Mouse (Mus musculus) heart, adult 2 months (tissue): ENCODE data around the gene Srf. TPM values are rescaled to one million over a fixed set of nuclear protein-coding genes. Genes with fewer than 3 reads are reported as not detected.

ENCODE experiments used
- DNase-seq, 2 experiments: peaks; one replicate each; pipeline ENCODE4 v3.0.0; 2021
- H3K27ac ChIP-seq: fragments of 200-600 bp; 2 replicates; pipeline ENCODE4 v1.8.1; 2022
- H3K27me3 ChIP-seq: fragments of 200-500 bp; 2 replicates; pipeline ENCODE4 v1.6.1; 2012; ENCODE audit warnings: mild to moderate bottlenecking, low read length, inconsistent platforms, mixed read lengths; ENCODE audit not compliant: control insufficient read depth, insufficient read depth
- H3K36me3 ChIP-seq: fragments of 200-500 bp; 2 replicates; pipeline ENCODE4 v1.6.1; 2012; ENCODE audit warnings: low read length, inconsistent platforms; ENCODE audit not compliant: control insufficient read depth, insufficient read depth
- H3K4me1 ChIP-seq: fragments of 200-500 bp; 2 replicates; pipeline ENCODE4 v1.6.1; 2011; ENCODE audit warnings: low read length; ENCODE audit not compliant: control insufficient read depth, insufficient read depth
- H3K4me3 ChIP-seq: fragments of 200-600 bp; 2 replicates; pipeline ENCODE4 v1.8.1; 2022
- H3K79me2 ChIP-seq: fragments of 200-500 bp; replicated peaks from 2 replicates; pipeline ENCODE4 v1.6.1; 2012; ENCODE audit warnings: mild to moderate bottlenecking, inconsistent platforms, low read length, moderate library complexity, mixed read lengths; ENCODE audit not compliant: control insufficient read depth, insufficient read depth
- H3K9ac ChIP-seq: fragments of 200-500 bp; 2 replicates; pipeline ENCODE4 v1.6.1; 2012; ENCODE audit warnings: low read depth, mild to moderate bottlenecking, control low read depth, inconsistent platforms, low read length, mixed read lengths
- CTCF ChIP-seq: fragments of 200-600 bp; IDR thresholded peaks from 2 replicates; pipeline ENCODE4 v1.8.1; 2022; ENCODE audit warnings: antibody characterized with exemption, mild to moderate bottlenecking, moderate library complexity
- EP300 ChIP-seq: fragments of 200-500 bp; IDR thresholded peaks from 2 replicates; pipeline ENCODE4 v1.6.1; 2011; ENCODE audit warnings: low read depth, low read length, control low read depth; ENCODE audit not compliant: insufficient read depth
- POLR2A ChIP-seq: fragments of 200-500 bp; IDR thresholded peaks from 2 replicates; pipeline ENCODE4 v1.6.1; 2011; ENCODE audit warnings: mild to moderate bottlenecking, low read depth, low read length, control low read depth; ENCODE audit not compliant: insufficient read depth
- WGBS: fragments of 180-500 bp; shearing (Covaris S2); methylation state at CpG from one replicate; pipeline ENCODE4 v1.1.7; 2018; 5-methylcytosine and 5-hydroxymethylcytosine counted together
- intact Hi-C: fragments of 180-260 bp; cut with DNase I; formaldehyde crosslinking; loops from one replicate; pipeline ENCODE4 v1.15.1; 2025
- long read RNA-seq: library from polyadenylated mRNA; stranded (forward); transcript quantifications from one replicate; pipeline ENCODE4 v2.0.0, GENCODE M21; 2021
- polyA plus RNA-seq: library from polyadenylated mRNA; depleted of rRNA; stranded (reverse); fragments of >200 nt; gene quantifications from 2 replicates; pipeline ENCODE4 v1.2.3, GENCODE M21; 2012; rRNA removed
- total RNA-seq, 2 experiments: library from RNA; stranded (reverse); gene quantifications; 2 replicates each; pipeline ENCODE4 v1.2.3; 2021

Gene Srf
- total RNA-seq (100 to 1,000 TPM in 1 of 2 experiments, 10 to 100 TPM in 1; 91.5 to 106 TPM), polyA plus RNA-seq (223 and 227 TPM in 2 replicates)
- long read RNA-seq, transcript Srf-201 (7 exons, 2,616 nt): major isoform, 11 of 66 reads
- long read RNA-seq, partial matches to known transcripts: 19 of 66 reads
- long read RNA-seq, other reads (novel, unspliced or antisense): 32 of 66 reads

DNA sequence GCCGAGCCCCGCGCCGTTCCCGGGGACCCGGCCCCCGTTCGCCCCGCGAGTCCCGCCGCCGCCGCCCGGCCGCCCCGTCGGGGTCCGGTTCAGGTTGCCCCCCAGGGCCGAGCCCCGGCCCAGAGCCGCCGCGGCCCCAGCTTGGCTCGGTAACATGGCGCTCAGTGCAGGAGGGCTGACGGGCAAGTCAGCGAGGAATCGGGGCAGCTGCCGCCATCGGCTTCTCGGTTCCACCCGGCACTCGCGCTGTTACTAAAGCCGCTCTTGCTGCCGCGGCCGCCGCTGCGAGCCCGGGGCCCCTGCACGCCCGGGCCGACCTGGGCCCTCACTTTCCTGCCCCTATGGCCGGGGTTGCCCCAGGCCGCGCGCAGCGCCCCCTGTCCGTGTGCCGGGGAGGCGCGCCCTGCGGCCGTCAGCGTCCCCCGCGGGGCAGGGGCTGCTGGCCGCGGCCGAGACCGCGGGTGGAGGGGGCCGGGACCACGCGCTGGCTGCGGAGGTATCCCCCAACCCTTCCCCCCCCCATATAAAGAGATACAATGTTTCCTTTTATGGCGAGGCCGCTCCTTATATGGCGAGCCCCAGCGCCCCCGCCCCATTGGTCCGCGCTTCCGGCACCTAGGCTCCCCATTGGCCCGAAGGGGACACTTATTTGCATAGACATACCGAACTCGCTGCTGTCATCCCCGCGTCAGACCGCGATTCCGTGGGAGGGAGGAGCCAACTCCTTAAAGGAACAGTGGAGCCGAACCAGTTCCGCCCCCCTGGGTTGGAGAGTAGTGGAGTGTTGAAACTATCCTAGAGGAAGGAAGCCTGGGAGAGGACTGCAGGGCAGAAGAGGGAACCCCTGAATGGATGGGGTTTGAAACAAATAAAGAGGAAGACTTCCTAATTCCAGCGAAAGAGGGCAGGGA is at the start of gene Srf:
Gene Srf, minus strand, starts transcription at position 503 of the 911 bp plus-strand sequence.
- H3K4me3 ChIP-seq: peak within 1 kb of the TSS; percentile 67
- WGBS: under 1% methylated on average over 81 of the region's 87 CpGs
- H3K9ac ChIP-seq: peak within 1 kb of the TSS; percentile 96
- H3K27me3 ChIP-seq: no peaks in the 10 kb centered on the region
- H3K27ac ChIP-seq: peak within 1 kb of the TSS; percentile 98
- intact Hi-C loops: loop anchor here (5.0 kb wide), 1 partner anchor 86 kb away; no protein-coding TSS in a partner anchor
- peak; percentile 93 to 98 for DNase-seq
- H3K36me3 ChIP-seq: peaks cover 4% of the 10 kb centered on the region
- no peaks in the 10 kb centered on the region for H3K79me2 ChIP-seq
- peaks cover 9% of the 10 kb centered on the region for H3K4me1 ChIP-seq
- peak; percentile 75 for TF ChIP-seq CTCF
- TF ChIP-seq EP300: 0 out of 2 replicates have a peak, but pooled peaks have one; percentile 13
- peak; percentile 57 for TF ChIP-seq POLR2A

DNA sequence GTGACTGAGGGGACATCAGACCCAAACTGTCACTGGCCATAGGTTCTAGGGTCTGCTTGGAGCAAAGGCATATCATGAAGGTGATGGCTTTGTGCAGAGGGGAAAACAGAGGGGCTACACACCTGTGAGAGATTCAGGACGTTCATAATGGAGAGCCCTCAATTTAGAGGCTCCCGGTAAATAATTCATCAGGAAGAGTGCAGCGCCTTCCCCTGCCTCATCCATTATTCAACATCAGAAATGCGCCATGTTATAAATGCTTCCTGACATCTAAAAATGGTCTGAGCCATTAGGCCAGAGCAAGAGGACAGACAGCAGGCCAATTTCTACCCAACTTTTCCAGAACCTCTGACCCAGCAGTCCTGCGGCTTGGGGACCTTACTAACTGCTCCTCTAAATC is 49.2 kb upstream of the Srf start:
- Histone ChIP-seq H3K27me3 (no peaks in the 10 kb centered on the region), H3K4me1 (no peaks in the 10 kb centered on the region; the same call in 1 of the 2 replicates), H3K4me3 (no peak overlapping the region), H3K79me2 (no peaks in the 10 kb centered on the region), H3K27ac (no peak overlapping the region), H3K36me3 (no peaks in the 10 kb centered on the region), H3K9ac (no peak overlapping the region)
- no peak for DNase-seq
- 85% methylated on average over 5 of the region's 5 CpGs for WGBS
- TF ChIP-seq EP300: no peak
- no peak for TF ChIP-seq CTCF
- TF ChIP-seq POLR2A: no peak
- intact Hi-C loops: no loop called here

DNA sequence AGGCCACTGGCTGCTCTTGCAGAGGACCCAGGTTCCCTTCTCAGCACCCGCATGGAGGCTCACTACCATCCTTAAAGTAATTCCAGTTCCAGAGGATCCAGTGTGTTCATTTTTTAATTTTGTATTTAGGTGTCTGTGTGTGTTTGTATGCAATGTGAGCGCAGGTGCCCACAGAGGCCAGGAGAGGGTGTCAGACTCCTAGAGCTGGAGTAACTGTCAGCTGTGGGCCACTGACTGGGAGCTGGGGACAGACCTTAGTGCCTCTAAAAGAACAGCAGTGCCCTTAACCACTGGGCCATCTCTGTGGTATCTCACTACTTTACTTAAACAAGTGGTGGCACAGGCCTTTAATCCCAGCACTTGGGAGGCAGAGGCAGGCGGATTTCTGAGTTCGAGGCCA is 47.3 kb upstream of the Srf start:
- 100% methylated on average over 4 of the region's 4 CpGs for WGBS
- no peaks in the 10 kb centered on the region; the same call in 1 of the 2 replicates for H3K4me1 ChIP-seq
- no peak overlapping the region for H3K4me3 ChIP-seq
- no peak overlapping the region for H3K27ac ChIP-seq
- H3K36me3 ChIP-seq: no peaks in the 10 kb centered on the region
- no peaks in the 10 kb centered on the region for H3K79me2 ChIP-seq
- no peak for TF ChIP-seq EP300
- no peak for TF ChIP-seq POLR2A
- TF ChIP-seq CTCF: no peak
- DNase-seq: no peak
- no peaks in the 10 kb centered on the region for H3K27me3 ChIP-seq
- intact Hi-C loops: loop anchor here (5.0 kb wide), 1 partner anchor 34 kb away; no protein-coding TSS in a partner anchor
- H3K9ac ChIP-seq: no peak overlapping the region

DNA sequence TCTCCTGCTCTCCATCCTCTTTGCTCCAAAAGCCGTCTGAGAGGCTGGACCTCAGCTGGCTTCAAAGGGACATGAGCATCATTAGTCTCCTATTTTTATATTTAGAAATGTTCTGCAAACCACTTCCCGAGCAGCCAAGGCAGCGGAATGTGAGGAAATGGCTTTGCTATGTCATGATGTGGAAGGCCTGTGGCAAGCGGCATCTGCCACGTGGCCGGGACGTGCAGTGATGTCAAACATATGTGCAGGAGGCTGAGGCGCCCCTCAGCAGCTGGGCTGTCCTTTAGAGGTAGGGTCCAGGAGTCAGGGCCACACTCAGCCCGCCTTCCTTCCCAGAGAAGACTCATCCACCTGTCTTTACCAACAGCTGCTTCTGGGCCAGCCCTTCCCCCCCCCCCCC is 46.2 kb upstream of the Srf start:
- intact Hi-C loops: loop anchor here (5.0 kb wide), 1 partner anchor 35 kb away; no protein-coding TSS in a partner anchor
- Histone ChIP-seq H3K79me2 (no peaks in the 10 kb centered on the region), H3K27me3 (no peaks in the 10 kb centered on the region), H3K4me1 (no peaks in the 10 kb centered on the region; the same call in 1 of the 2 replicates), H3K9ac (no peak overlapping the region), H3K36me3 (no peaks in the 10 kb centered on the region), H3K27ac (no peak overlapping the region), H3K4me3 (no peak overlapping the region)
- DNase-seq: no peak
- 26% methylated on average over 9 of the region's 9 CpGs for WGBS
- TF ChIP-seq CTCF (no peak), POLR2A (no peak), EP300 (no peak)

DNA sequence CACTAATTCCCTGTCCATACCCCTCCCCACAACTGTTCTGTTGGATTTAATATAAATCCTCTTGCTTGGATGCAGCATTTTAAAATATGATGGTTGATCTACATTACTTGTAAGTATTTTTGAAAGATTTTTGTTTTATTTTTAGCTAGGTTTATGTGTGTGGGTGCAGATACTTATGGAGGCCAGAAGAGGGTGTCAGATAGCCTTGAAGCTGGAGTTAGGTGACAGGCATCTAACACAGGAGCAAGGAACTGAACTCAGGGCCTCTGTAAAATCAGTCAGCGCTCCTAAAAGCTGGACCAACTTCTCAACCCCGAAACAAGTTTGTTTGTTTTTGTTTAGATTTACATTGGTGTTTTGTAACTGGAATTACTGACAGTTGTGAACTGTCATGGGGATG is 44.6 kb upstream of the Srf start:
- Histone ChIP-seq H3K36me3 (no peaks in the 10 kb centered on the region), H3K4me3 (no peak overlapping the region), H3K4me1 (no peaks in the 10 kb centered on the region; the same call in 1 of the 2 replicates), H3K27me3 (no peaks in the 10 kb centered on the region), H3K27ac (no peak overlapping the region), H3K79me2 (no peaks in the 10 kb centered on the region), H3K9ac (no peak overlapping the region)
- no peak for DNase-seq
- WGBS: 95% methylated on average over 2 of the region's 2 CpGs
- intact Hi-C loops: loop anchor here (5.0 kb wide), 1 partner anchor 37 kb away; no protein-coding TSS in a partner anchor
- TF ChIP-seq EP300: no peak
- peak; percentile 33 for TF ChIP-seq CTCF

DNA sequence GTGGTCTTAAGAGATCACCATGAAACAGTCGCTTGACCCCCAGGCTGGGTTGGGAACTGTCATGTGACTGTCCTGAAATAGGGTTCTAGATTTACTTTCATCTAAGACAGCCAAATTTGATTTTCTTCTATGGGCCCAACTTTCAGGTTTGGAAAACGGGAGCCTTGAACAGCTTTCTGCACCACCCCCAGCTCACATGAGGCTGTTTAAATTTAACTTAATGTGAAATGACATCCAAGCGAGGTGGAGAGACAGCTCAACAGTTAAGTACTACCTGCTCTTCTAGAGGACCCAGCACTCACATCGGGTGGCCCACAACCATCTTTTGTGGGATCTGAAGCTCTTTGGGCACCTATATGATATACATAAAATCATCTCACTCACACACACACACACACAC is 43.0 kb upstream of the Srf start:
- TF ChIP-seq POLR2A (no peak), EP300 (no peak), CTCF (no peak)
- Histone ChIP-seq H3K27ac (no peak overlapping the region), H3K9ac (no peak overlapping the region), H3K27me3 (no peaks in the 10 kb centered on the region), H3K36me3 (no peaks in the 10 kb centered on the region), H3K4me3 (no peak overlapping the region), H3K4me1 (no peaks in the 10 kb centered on the region; the same call in 1 of the 2 replicates), H3K79me2 (no peaks in the 10 kb centered on the region)
- intact Hi-C loops: no loop called here
- WGBS: 79% methylated on average over 4 of the region's 4 CpGs
- DNase-seq: no peak
